Mouse (Mus musculus) bone marrow macrophage, adult 2 months (primary cell): Measurements from ENCODE around the gene Ep400.

Experiments
- CTCF ChIP-seq: IDR thresholded peaks from 2 replicates; pipeline ENCODE4 v1.5.1; 2012; ENCODE audit warnings: low read depth, mild to moderate bottlenecking, low read length, moderate library complexity
- POLR2A ChIP-seq: IDR thresholded peaks from 2 replicates; pipeline ENCODE4 v1.6.1; 2012; ENCODE audit warnings: mild to moderate bottlenecking, low read depth, low read length, borderline replicate concordance

DNA sequence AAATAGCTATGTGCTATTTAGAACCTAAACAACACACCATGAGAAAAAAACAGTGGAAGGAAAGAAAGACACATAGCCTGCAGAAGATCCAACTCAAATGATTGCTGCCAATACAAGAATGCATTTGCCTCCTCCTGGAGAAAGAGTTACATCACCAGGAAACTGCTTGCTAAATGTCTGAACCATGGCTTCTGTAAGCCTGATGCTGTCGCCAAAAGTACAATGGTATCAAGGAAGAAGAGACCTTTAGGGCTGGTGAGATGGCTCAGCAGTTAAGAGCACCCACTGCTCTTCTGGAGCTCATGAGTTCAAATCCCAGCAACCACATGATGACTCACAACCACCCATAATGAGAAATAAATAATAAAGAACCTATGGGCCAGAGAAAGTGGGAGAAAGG is 25.5 kb downstream of the Ep400 start:
- TF ChIP-seq POLR2A (no peak), CTCF (no peak)
